Mouse (Mus musculus) stomach, embryonic 14.5 days (tissue): ENCODE results near the gene D7Ertd443e. TPM values are rescaled to one million over a fixed set of nuclear protein-coding genes. Genes with fewer than 3 reads are reported as not detected.

ENCODE experiments used
- ATAC-seq: fragments of 200-750 bp; cut with Nextera tagmentation; 2 replicates; pipeline ENCODE4 v1.8.0; 2017; ENCODE audit warnings: low read depth, moderate TSS enrichment; ENCODE audit not compliant: insufficient number of reproducible peaks, insufficient read depth, low FRiP score
- H3K27ac ChIP-seq: fragments of 300-500 bp; sonication (generic); 2 replicates; pipeline ENCODE4 v1.5.1; 2014; ENCODE audit warnings: mild to moderate bottlenecking, low read length, moderate library complexity, mixed read lengths
- H3K27me3 ChIP-seq: fragments of 300-500 bp; sonication (generic); 2 replicates; pipeline ENCODE4 v1.6.1; 2014; ENCODE audit warnings: low read length, control low read depth, mixed read lengths; ENCODE audit not compliant: control insufficient read depth, insufficient read depth
- H3K36me3 ChIP-seq: fragments of 300-500 bp; sonication (generic); 2 replicates; pipeline ENCODE4 v1.6.1; 2014; ENCODE audit warnings: mild to moderate bottlenecking, control low read depth, low read length, moderate library complexity, mixed read lengths; ENCODE audit not compliant: control insufficient read depth, insufficient read depth
- H3K4me1 ChIP-seq: fragments of 300-500 bp; sonication (generic); 2 replicates; pipeline ENCODE4 v1.6.1; 2014; ENCODE audit warnings: low read length, control low read depth, mixed read lengths; ENCODE audit not compliant: control insufficient read depth, insufficient read depth
- H3K4me2 ChIP-seq: fragments of 300-500 bp; sonication (generic); replicated peaks from 2 replicates; pipeline ENCODE4 v1.6.1; 2014; ENCODE audit warnings: low read depth, low read length, control low read depth
- H3K4me3 ChIP-seq: fragments of 300-500 bp; sonication (generic); 2 replicates; pipeline ENCODE4 v1.5.1; 2014; ENCODE audit warnings: low read depth, low read length, control low read depth
- H3K9ac ChIP-seq: fragments of 300-500 bp; sonication (generic); replicated peaks from 2 replicates; pipeline ENCODE4 v1.6.1; 2014; ENCODE audit warnings: low read depth, mild to moderate bottlenecking, control low read depth, low read length, moderate library complexity, mixed read lengths
- H3K9me3 ChIP-seq: fragments of 300-500 bp; sonication (generic); 2 replicates; pipeline ENCODE4 v1.6.1; 2016; ENCODE audit warnings: low read depth, low read length, control low read depth; ENCODE audit not compliant: control insufficient read depth
- WGBS: fragments of 180-500 bp; shearing (Covaris S2); extraction: QIAGEN DNeasy Blood & Tissue Kit; methylation state at CpG from one replicate; pipeline ENCODE4 v1.1.7; 2014; 5-methylcytosine and 5-hydroxymethylcytosine counted together
- polyA plus RNA-seq: library from polyadenylated mRNA; unstranded; fragments of >200 nt; fragmentation: Nextera tagmentation; extraction: Ambion mirVana; gene quantifications from 2 replicates; pipeline ENCODE4 v1.2.1, GENCODE M21; 2014

D7Ertd443e gene
- polyA plus RNA-seq, 1 experiment from 2014 or later, result 0.19 TPM

DNA sequence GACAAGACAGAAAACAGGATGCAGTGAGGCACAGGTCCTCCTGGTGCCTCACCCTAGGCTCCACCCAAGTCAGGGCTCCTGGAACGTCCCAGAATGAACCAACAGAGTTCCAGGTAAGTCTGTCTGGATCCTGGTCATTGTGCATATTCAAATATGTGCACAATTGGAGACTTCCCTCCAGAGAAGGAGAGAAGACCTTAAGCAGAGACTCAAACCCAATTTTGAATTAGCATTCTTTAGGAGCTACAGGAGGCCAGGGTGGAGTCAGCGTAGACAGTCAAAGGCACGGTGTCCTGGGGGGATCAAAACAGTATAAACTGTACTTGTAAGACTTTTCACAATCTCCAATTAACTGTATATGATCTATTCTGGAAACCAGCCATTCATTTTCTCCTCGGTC lies 113.0 kb downstream of the D7Ertd443e start:
- no peaks in the 10 kb centered on the region for H3K9me3 ChIP-seq
- no peaks in the 10 kb centered on the region for H3K27me3 ChIP-seq
- WGBS, result 74% methylated on average over 4 of the region's 4 CpGs
- no peak for ATAC-seq
- H3K9ac ChIP-seq, result no peak overlapping the region
- no peak overlapping the region for H3K4me3 ChIP-seq
- H3K4me1 ChIP-seq, result no peaks in the 10 kb centered on the region
- H3K27ac ChIP-seq, result no peak overlapping the region
- H3K4me2 ChIP-seq, result no peak overlapping the region
- H3K36me3 ChIP-seq, result no peaks in the 10 kb centered on the region

DNA sequence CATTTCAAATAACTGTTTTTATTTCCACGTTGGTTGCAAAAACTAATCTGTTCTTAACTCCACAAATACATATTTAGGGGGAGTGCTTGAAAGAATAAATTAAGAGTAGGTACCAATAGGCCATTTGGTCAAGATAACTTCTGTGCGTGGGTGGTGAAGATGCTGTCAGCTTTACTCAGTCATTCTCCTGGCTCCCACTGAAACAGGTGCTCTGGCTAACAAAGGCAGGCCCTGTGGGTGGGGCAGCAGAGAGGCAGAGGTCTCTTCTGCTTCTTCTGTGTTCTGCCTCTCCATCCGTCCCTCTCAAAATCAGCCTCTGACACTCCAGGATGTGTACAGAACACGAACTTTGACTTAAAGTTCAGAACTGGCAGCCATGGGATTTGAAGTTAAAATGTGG lies 119.7 kb downstream of the D7Ertd443e start:
- H3K9me3 ChIP-seq, result no peaks in the 10 kb centered on the region
- no peaks in the 10 kb centered on the region for H3K27me3 ChIP-seq
- no peak overlapping the region for H3K27ac ChIP-seq
- no peak for ATAC-seq
- H3K36me3 ChIP-seq, result no peaks in the 10 kb centered on the region
- no peak overlapping the region for H3K4me2 ChIP-seq
- H3K9ac ChIP-seq, result no peak overlapping the region
- H3K4me3 ChIP-seq, result no peak overlapping the region
- H3K4me1 ChIP-seq, result peaks cover 9% of the 10 kb centered on the region; the same call in 1 of the 2 replicates
- WGBS, result 75% methylated on average over 4 of the region's 4 CpGs

DNA sequence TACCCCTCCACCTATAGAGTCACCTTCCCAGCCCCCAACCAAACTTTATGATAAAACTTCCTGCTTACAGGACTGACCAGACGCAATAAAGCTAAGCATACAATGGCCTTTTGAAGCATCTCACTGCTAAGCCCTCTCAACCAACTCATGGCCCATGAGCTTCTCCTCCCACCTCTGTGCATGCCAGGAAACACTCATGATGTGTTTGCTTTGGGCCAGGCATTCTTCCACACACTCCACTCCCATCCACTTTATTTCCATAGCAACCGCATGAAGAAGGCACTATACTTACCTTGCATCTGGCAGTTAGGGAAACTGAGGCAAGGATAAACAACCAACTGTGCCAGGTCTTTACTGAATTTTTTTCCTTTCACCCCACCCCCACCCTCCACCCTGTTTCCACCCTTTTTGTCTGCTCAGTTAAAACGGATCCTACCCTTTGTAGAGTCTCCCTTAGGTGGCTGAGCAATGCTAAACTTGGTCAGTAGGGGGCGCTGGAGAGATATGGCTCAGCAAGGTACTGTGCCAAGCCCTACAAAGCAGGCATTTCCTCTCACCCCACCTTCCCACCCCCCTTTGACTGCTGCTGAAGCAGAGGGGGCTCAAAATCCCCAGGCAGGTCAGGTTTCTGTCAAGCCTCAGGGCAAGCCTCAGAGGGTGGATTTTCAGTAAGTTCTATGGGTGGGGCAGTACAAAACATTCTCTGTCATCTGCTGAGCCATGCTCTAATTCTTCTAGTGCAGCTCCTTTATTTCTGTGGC lies 122.1 kb downstream of the D7Ertd443e start:
- H3K4me1 ChIP-seq, result peaks cover 9% of the 10 kb centered on the region; the same call in 1 of the 2 replicates
- no peak overlapping the region for H3K4me2 ChIP-seq
- 41% methylated on average over 4 of the region's 4 CpGs for WGBS
- H3K4me3 ChIP-seq, result no peak overlapping the region
- H3K27ac ChIP-seq, result no peak overlapping the region
- no peaks in the 10 kb centered on the region for H3K36me3 ChIP-seq
- no peaks in the 10 kb centered on the region for H3K9me3 ChIP-seq
- H3K9ac ChIP-seq, result no peak overlapping the region
- H3K27me3 ChIP-seq, result no peaks in the 10 kb centered on the region
- no peak for ATAC-seq

DNA sequence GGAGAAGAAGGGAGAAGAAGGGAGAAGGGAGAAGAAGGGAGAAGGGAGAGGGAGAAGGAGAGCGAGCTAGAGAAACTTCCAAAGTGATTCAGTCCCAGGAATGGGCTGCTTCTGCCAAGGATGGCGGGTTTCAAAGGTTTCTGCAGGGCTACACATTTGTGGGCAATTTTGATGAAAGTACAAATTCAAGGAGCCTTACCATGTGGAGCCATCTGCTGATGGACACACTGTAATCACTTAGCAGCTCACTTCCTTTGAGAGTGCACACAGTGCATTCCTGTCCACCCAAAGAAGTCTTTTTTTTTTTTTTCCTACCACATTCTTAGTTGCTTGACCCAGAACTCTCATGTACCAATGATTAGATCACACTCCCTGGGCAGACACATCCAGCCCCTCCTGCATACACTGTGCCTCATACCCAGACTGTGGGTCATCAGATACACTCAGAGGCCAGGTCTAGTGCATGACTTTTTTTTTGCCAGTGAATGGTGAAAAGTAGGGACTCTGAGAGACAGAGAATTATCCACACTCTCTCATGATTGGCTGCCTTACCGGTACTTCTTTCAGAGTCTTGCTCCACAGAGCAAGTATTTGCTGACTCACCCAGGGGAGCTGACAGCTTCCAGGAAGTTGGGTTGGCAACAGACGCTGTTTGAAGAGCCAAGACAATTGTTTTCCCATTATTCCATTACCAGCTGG lies 124.3 kb downstream of the D7Ertd443e start:
- no peak overlapping the region for H3K4me2 ChIP-seq
- ATAC-seq, result peak; percentile 14; the same call in 1 of the 2 replicates
- WGBS, result 44% methylated on average over 4 of the region's 4 CpGs
- H3K9ac ChIP-seq, result no peak overlapping the region
- no peaks in the 10 kb centered on the region for H3K27me3 ChIP-seq
- H3K36me3 ChIP-seq, result no peaks in the 10 kb centered on the region
- H3K9me3 ChIP-seq, result no peaks in the 10 kb centered on the region
- no peak overlapping the region for H3K27ac ChIP-seq
- no peak overlapping the region for H3K4me3 ChIP-seq
- H3K4me1 ChIP-seq, result peaks cover 9% of the 10 kb centered on the region; the same call in 1 of the 2 replicates

DNA sequence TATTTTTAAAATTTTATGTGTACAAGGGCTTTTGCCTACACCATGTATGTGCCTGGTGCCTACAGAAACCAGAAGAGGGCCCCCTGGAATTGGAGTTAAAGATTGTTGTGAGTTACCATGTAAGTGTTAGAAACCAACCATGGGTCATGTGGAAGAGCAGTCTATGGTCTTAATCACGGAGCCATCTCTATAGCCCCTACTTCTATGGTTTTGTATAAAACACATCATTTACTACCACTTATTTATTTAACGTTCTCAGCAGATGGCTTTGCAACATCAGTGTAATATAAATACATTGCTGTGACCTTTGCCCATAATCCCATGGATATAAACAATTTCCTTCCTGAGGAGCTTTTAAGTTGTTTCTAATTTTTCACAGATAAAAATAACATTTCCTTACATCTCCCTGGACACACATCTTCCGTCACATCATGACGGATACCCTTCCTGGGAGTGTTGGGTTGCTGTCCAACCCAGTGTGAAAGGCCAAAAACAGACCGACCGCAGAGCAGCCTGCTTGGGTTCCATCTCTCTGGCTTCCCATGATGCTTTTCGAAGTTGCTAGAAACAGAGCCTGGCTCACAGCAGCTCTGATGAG lies 135.1 kb downstream of the D7Ertd443e start:
- Histone ChIP-seq H3K27ac (no peak overlapping the region), H3K4me2 (no peak overlapping the region), H3K9me3 (no peaks in the 10 kb centered on the region), H3K4me1 (no peaks in the 10 kb centered on the region), H3K4me3 (no peak overlapping the region), H3K27me3 (no peaks in the 10 kb centered on the region), H3K36me3 (no peaks in the 10 kb centered on the region), H3K9ac (no peak overlapping the region)
- 37% methylated on average over 7 of the region's 7 CpGs for WGBS
- ATAC-seq, result no peak

DNA sequence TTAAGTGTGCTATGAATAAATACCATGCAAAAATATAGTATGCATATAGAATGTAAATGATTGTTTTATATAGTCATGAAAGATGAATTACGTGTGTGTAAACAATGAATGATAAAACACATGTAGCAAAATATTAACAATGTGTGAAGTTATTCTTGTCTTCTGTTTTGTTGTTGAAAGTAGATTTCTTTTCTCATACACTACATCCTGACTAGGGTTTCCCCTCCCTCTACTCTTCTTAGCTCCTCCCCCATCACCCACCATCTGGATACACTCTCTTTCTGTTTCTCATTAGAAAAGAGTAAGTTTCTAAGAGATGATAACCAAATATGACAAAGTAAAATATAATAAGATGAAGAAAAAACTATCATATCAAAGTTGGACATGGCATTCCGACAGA lies 137.4 kb downstream of the D7Ertd443e start:
- H3K4me1 ChIP-seq, result no peaks in the 10 kb centered on the region
- H3K4me3 ChIP-seq, result no peak overlapping the region
- ATAC-seq, result no peak
- no peaks in the 10 kb centered on the region for H3K36me3 ChIP-seq
- no peak overlapping the region for H3K4me2 ChIP-seq
- H3K9me3 ChIP-seq, result no peaks in the 10 kb centered on the region
- H3K27me3 ChIP-seq, result no peaks in the 10 kb centered on the region
- H3K27ac ChIP-seq, result no peak overlapping the region
- H3K9ac ChIP-seq, result no peak overlapping the region
- WGBS, result 90% methylated on average over 2 of the region's 2 CpGs

DNA sequence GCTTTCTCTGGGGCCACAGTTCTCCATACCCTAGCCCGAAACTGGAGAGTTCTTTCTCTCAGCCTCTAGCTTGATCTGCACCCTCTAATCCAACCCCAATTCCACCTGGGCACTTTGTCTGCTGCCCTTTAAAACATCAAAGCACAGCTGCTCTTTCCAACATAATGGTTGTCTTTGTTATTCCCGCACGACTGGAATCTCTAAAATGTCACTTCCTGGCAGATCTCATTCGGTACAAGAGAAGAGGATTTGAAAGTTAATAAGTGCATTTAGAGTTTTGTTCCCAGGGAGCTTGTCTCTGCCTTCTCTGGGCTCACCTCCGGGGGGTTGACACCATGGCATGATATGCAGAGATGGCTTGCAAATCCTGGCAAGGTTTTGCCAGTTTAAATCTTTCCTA lies 138.8 kb downstream of the D7Ertd443e start:
- Histone ChIP-seq H3K9me3 (no peaks in the 10 kb centered on the region), H3K4me2 (no peak overlapping the region), H3K27me3 (no peaks in the 10 kb centered on the region), H3K4me1 (no peaks in the 10 kb centered on the region), H3K27ac (no peak overlapping the region), H3K36me3 (no peaks in the 10 kb centered on the region), H3K4me3 (no peak overlapping the region), H3K9ac (no peak overlapping the region)
- ATAC-seq, result no peak
- 50% methylated on average over 5 of the region's 5 CpGs for WGBS

DNA sequence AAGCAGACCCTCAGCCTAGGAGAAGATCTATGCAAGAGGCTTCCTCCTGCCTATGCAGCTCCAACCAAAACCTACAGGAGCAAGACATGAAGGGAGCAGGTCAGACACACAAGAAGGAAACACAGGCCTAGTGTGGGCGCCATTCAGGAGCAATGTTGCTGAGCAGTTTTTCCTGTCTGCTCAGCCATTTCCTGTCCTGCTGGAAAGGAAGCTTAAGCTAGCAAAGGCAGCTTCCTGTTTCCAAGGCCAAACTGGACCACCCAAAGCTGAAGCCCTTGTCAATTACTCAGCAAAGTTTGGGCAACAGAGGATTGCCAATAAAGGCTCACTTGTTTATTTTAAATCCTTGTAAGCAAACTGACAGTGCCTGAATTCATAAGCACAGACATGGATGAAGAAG lies 142.7 kb downstream of the D7Ertd443e start:
- H3K36me3 ChIP-seq, result no peaks in the 10 kb centered on the region
- H3K9me3 ChIP-seq, result no peaks in the 10 kb centered on the region
- H3K4me3 ChIP-seq, result no peak overlapping the region
- H3K9ac ChIP-seq, result no peak overlapping the region
- 100% methylated on average over 1 of the region's 1 CpGs for WGBS
- no peak overlapping the region for H3K4me2 ChIP-seq
- no peak for ATAC-seq
- no peak overlapping the region for H3K27ac ChIP-seq
- H3K27me3 ChIP-seq, result no peaks in the 10 kb centered on the region
- no peaks in the 10 kb centered on the region for H3K4me1 ChIP-seq
